Mouse (Mus musculus) naive thymus-derived CD4-positive, alpha-beta T cell, adult 2 months (primary cell): Measurements from ENCODE around the gene Wls.

Source experiments
- DNase-seq: peaks from one replicate; pipeline ENCODE4 v3.0.0-alpha.2; 2011; ENCODE audit warnings: low read depth

Gene Wls

GRCm38 (mm10) chr3:159839481-159839880, at the start of gene Wls:
Wls (plus strand) TSS chr3:159839672.
- DNase-seq = peak; percentile 26

GRCm38 (mm10) chr3:159789781-159790180, 49.7 kb upstream of the Wls start:
- no peak for DNase-seq

- DNase-seq = no peak
Observed at GRCm38 (mm10) chr3:159831535-159831934, 7.9 kb upstream of the Wls start.

GRCm38 (mm10) chr3:159840002-159840816, 737 bp downstream of the Wls start:
- DNase-seq = peak; percentile 56

GRCm38 (mm10) chr3:159840817-159841390, 1.4 kb downstream of the Wls start:
- DNase-seq = peak; percentile 42

- peak; percentile 41 for DNase-seq
Observed at GRCm38 (mm10) chr3:159841458-159841857, 2.0 kb downstream of the Wls start.

- no peak for DNase-seq
Observed at GRCm38 (mm10) chr3:159843135-159843534, 3.7 kb downstream of the Wls start.

GRCm38 (mm10) chr3:159847410-159848016, 8.0 kb downstream of the Wls start:
- no peak for DNase-seq

GRCm38 (mm10) chr3:159848156-159848555, 8.7 kb downstream of the Wls start:
- no peak for DNase-seq

GRCm38 (mm10) chr3:159851476-159851875, 12.0 kb downstream of the Wls start:
- no peak for DNase-seq

- no peak for DNase-seq
Observed at GRCm38 (mm10) chr3:159851980-159852379, 12.5 kb downstream of the Wls start.

GRCm38 (mm10) chr3:159857112-159857511, 17.6 kb downstream of the Wls start:
- no peak for DNase-seq

- DNase-seq = no peak
Observed at GRCm38 (mm10) chr3:159865691-159866090, 26.2 kb downstream of the Wls start.

- no peak for DNase-seq
Observed at GRCm38 (mm10) chr3:159878983-159879382, 39.5 kb downstream of the Wls start.

- DNase-seq = no peak
Observed at GRCm38 (mm10) chr3:159883325-159883724, 43.9 kb downstream of the Wls start.

- DNase-seq = no peak
Observed at GRCm38 (mm10) chr3:159884802-159885201, 45.3 kb downstream of the Wls start.

- DNase-seq = no peak
Observed at GRCm38 (mm10) chr3:159885271-159885670, 45.8 kb downstream of the Wls start.

GRCm38 (mm10) chr3:159885781-159886400, 46.4 kb downstream of the Wls start:
- DNase-seq = no peak

GRCm38 (mm10) chr3:159890176-159891056, 50.9 kb downstream of the Wls start:
- DNase-seq = no peak

- no peak for DNase-seq
Observed at GRCm38 (mm10) chr3:159891057-159891752, 51.7 kb downstream of the Wls start.

- no peak for DNase-seq
Observed at GRCm38 (mm10) chr3:159907329-159907728, 67.9 kb downstream of the Wls start.
